Mouse (Mus musculus) intestine, postnatal 0 days (tissue): Measurements from ENCODE around the gene Hspd1. TPM values are rescaled to one million over a fixed set of nuclear protein-coding genes. Genes with fewer than 3 reads are reported as not detected.
"Not testable (repeated sequence)": the region's sequence is repeated elsewhere in the genome, so short reads cannot be mapped to it uniquely, and the experiment has no call there.

ENCODE experiments used
- ATAC-seq: fragments of 200-750 bp; cut with Nextera tagmentation; 2 replicates; pipeline ENCODE4 v1.8.0; 2017; ENCODE audit warnings: mild to moderate bottlenecking, moderate TSS enrichment, moderate library complexity
- H3K27ac ChIP-seq: fragments of 300-500 bp; sonication (generic); 2 replicates; pipeline ENCODE4 v1.5.1; 2014; ENCODE audit warnings: mild to moderate bottlenecking, low read depth, low read length, moderate library complexity
- H3K27me3 ChIP-seq: fragments of 300-500 bp; sonication (generic); replicated peaks from 2 replicates; pipeline ENCODE4 v1.6.1; 2014; ENCODE audit warnings: low read length, mixed read lengths; ENCODE audit not compliant: control insufficient read depth, insufficient read depth
- H3K36me3 ChIP-seq: fragments of 300-500 bp; sonication (generic); 2 replicates; pipeline ENCODE4 v1.6.1; 2014; ENCODE audit warnings: mild to moderate bottlenecking, moderate library complexity; ENCODE audit not compliant: control insufficient read depth, insufficient read depth
- H3K4me1 ChIP-seq: fragments of 300-500 bp; sonication (generic); replicated peaks from 2 replicates; pipeline ENCODE4 v1.6.1; 2014; ENCODE audit warnings: antibody characterized with exemption, low read length, mixed read lengths; ENCODE audit not compliant: control insufficient read depth, insufficient read depth
- H3K4me2 ChIP-seq: fragments of 300-500 bp; sonication (generic); replicated peaks from 2 replicates; pipeline ENCODE4 v1.6.1; 2014; ENCODE audit warnings: low read depth, mild to moderate bottlenecking, moderate library complexity
- H3K4me3 ChIP-seq: fragments of 300-500 bp; sonication (generic); 2 replicates; pipeline ENCODE4 v1.5.1; 2014; ENCODE audit warnings: low read depth, low read length
- H3K9ac ChIP-seq: fragments of 300-500 bp; sonication (generic); 2 replicates; pipeline ENCODE4 v1.6.1; 2014; ENCODE audit warnings: mild to moderate bottlenecking, low read depth, low read length
- H3K9me3 ChIP-seq: fragments of 300-500 bp; sonication (generic); 2 replicates; pipeline ENCODE4 v1.6.1; 2016; ENCODE audit warnings: mixed run types; ENCODE audit not compliant: control insufficient read depth
- CTCF ChIP-seq: sonication (generic); IDR thresholded peaks from 2 replicates; pipeline ENCODE4 v1.5.1; 2016; ENCODE audit warnings: low read depth, mild to moderate bottlenecking, control low read depth, antibody characterized with exemption, moderate library complexity
- WGBS: fragments of 180-500 bp; shearing (Covaris S2); extraction: QIAGEN DNeasy Blood & Tissue Kit; methylation state at CpG from one replicate; pipeline ENCODE4 v1.1.7; 2014; 5-methylcytosine and 5-hydroxymethylcytosine counted together
- polyA plus RNA-seq: library from polyadenylated mRNA; unstranded; fragments of >200 nt; fragmentation: Nextera tagmentation; extraction: Ambion mirVana; gene quantifications from 2 replicates; pipeline ENCODE4 v1.2.1, GENCODE M21; 2015

The Hspd1 gene
- polyA plus RNA-seq, 1 experiment from 2014 or later = 164 TPM

DNA sequence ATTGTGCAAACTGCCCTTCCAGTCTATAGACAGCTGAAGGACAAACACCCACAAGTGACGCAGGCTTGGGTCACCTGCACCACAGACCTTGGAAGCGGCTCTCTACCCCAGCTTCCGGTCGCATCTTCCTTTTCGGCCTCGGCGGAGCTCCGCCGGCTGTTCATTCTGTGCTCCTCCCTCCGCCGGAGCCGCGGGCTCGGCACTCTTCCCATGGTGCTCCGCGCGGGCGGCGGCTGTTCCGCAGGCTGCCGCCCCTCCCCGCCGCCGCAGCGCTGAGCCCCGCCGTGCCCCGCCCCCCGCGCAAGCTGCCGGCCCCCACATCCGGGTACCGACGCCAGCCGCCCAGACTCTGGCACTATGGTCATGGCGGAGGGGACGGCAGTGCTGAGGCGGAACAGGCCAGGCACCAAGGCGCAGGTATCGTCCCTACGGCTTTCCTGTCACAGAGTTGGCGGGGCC is 42.9 kb upstream of the Hspd1 start, which contains the start of gene Mob4:
TSS of gene Mob4 (plus strand) at position 289 of the 459 bp plus-strand sequence.
- no peaks in the 10 kb centered on the region; the same call in 1 of the 2 replicates for H3K36me3 ChIP-seq
- H3K9me3 ChIP-seq = no peaks in the 10 kb centered on the region
- H3K4me2 ChIP-seq = peak within 1 kb of the TSS; percentile 70
- under 1% methylated on average over 41 of the region's 42 CpGs for WGBS
- 0 out of 2 replicates have a peak, but pooled peaks cover 4% of the 10 kb centered on the region for H3K4me1 ChIP-seq
- H3K27me3 ChIP-seq = no peaks in the 10 kb centered on the region
- ATAC-seq = peak; percentile 97
- H3K9ac ChIP-seq = peak within 1 kb of the TSS; percentile 100
- peak within 1 kb of the TSS; percentile 99 for H3K27ac ChIP-seq
- TF ChIP-seq CTCF = no peak
- peak within 1 kb of the TSS; percentile 94 for H3K4me3 ChIP-seq

DNA sequence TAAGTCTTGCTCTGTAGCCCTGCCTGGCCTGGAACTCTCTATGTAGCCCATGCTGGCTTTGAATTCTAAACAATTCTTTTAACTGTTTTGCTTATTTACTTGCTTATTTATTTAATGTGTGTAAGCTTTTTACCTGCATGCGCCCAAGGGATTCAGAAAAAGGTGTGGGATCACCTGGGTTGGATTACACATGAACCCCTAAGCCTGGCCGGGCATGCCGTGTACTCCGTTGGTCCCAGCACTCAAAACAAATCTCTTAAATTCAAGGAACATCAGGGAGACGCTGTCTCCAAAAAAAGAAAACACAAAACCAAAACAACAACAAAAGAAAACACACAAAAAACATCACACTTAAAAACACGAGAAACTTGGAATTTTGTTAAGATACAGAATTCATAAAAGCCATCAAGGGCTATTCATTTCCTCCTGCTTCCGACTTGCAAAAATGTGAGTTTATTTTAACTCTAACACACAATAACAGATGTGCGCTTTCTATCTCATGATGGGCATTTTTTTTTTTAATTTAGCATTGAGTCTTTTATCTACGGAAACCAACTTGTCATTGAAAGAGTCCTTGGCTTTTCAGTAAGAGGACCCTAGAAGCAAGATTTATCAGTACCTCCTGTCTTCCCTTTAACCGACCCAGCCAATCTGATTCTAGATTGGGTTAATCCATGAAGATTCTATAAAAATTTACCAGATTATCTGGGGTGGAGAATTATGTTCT is 42.3 kb upstream of the Hspd1 start:
- Histone ChIP-seq H3K4me1 (0 out of 2 replicates have a peak, but pooled peaks cover 4% of the 10 kb centered on the region), H3K27ac (peak overlapping the region; percentile 58; the same call in 1 of the 2 replicates), H3K9ac (peak overlapping the region; percentile 12), H3K4me3 (peak overlapping the region; percentile 94), H3K9me3 (no peaks in the 10 kb centered on the region), H3K4me2 (peak overlapping the region; percentile 70), H3K36me3 (no peaks in the 10 kb centered on the region), H3K27me3 (no peaks in the 10 kb centered on the region)
- no peak for TF ChIP-seq CTCF
- 60% methylated on average over 10 of the region's 10 CpGs for WGBS
- ATAC-seq = no peak

DNA sequence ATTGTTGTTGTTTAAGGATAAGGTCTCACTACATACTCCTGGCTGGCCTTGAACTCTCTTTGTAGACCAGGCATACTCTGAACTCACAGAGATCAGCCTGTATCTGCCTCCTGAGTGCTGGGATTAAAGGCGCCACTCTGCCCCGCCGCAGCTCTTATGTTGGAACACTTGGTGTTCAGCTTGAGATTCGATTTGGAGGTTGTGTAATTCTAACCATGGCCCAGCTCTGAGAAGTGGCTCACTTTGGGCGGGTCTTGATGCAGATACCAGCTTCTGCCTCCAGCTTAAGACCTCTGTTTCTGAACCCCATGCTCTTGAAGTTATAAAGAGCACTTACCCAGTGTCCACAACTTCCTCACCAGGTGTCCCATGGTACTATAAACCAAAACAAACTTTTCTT is 41.7 kb upstream of the Hspd1 start:
- H3K36me3 ChIP-seq = no peaks in the 10 kb centered on the region
- no peaks in the 10 kb centered on the region for H3K9me3 ChIP-seq
- no peak for TF ChIP-seq CTCF
- H3K4me1 ChIP-seq = 0 out of 2 replicates have a peak, but pooled peaks cover 4% of the 10 kb centered on the region
- no peak overlapping the region for H3K4me3 ChIP-seq
- H3K4me2 ChIP-seq = no peak overlapping the region
- H3K27me3 ChIP-seq = no peaks in the 10 kb centered on the region
- H3K27ac ChIP-seq = no peak overlapping the region
- H3K9ac ChIP-seq = no peak overlapping the region
- 89% methylated on average over 5 of the region's 5 CpGs for WGBS
- no peak for ATAC-seq

DNA sequence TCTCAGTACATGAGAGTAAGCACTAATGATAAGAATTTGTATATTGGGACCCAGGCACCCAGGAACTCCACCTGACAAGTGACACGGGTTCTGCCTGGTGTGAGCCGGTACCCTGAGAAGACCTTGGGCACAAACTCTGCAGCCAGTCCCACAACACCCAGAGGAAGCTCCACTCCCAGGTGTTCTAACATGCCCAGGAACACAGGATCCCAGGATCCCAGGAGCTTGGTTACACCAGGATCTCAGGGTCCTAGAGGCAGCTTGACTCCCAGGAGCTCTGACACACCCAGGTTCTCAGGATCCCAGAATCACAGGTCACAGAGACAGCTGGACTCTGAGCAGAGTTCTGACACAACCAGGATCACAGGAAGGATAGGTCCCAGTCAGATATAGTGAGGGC is 36.1 kb upstream of the Hspd1 start:
- H3K4me3 ChIP-seq, H3K27me3 ChIP-seq, H3K36me3 ChIP-seq, H3K9ac ChIP-seq, H3K4me1 ChIP-seq, H3K27ac ChIP-seq, H3K4me2 ChIP-seq, H3K9me3 ChIP-seq, ATAC-seq: not testable (repeated sequence)
- WGBS = 95% methylated on average over 2 of the region's 2 CpGs

DNA sequence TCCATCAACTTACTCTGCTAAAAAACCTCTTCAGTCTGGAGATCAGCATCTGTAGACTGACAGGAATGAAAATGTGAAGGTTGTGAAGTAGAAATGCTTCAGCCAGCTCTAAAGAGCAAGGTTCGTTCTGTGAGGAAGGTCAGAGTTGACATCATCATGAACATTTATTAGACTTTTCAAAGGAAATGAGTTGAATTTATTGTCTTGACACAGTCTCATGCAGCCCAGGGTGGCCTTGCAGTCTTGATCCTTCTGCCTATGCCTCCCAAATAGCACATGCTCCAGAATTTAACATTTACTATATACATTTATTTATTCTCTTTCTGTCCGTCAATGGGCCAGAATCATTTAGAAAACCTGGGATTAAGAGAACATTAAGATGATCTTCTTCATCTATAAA is 35.5 kb upstream of the Hspd1 start:
- no peak for ATAC-seq
- TF ChIP-seq CTCF = no peak
- WGBS = 69% methylated on average over 2 of the region's 2 CpGs
- no peaks in the 10 kb centered on the region for H3K27me3 ChIP-seq
- H3K9me3 ChIP-seq = no peaks in the 10 kb centered on the region
- no peak overlapping the region for H3K4me3 ChIP-seq
- H3K4me1 ChIP-seq = no peaks in the 10 kb centered on the region
- H3K4me2 ChIP-seq = no peak overlapping the region
- H3K36me3 ChIP-seq = no peaks in the 10 kb centered on the region
- H3K9ac ChIP-seq = no peak overlapping the region
- H3K27ac ChIP-seq = no peak overlapping the region

DNA sequence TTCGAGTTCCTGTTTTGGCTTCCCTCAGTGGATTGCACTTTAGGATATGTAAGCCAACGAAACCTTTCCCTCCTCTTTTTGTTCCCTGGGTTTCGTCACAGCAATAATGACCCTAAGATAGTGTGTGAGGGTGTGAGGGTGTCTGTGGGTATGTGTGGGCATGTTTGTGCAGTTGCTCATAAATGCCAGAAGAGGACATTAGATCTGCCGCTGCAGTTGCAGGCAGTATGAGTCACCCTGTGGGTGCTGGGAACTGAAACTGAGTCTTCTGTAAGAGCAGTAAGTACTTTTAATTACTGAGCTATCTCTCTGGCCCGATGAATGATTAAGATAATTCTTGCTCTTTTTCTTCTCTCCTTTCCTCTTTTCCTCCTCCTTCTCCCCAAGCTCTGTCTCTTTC is 35.0 kb upstream of the Hspd1 start:
- 78% methylated on average over 5 of the region's 5 CpGs for whole genome bisulfite sequencing
- no peaks in the 10 kb centered on the region for H3K27me3 ChIP-seq
- no peak for ATAC-seq
- H3K9ac ChIP-seq = no peak overlapping the region
- no peak overlapping the region for H3K27ac ChIP-seq
- no peaks in the 10 kb centered on the region for H3K36me3 ChIP-seq
- H3K4me2 ChIP-seq = no peak overlapping the region
- no peak for TF ChIP-seq CTCF
- no peak overlapping the region for H3K4me3 ChIP-seq
- no peaks in the 10 kb centered on the region for H3K4me1 ChIP-seq
- no peaks in the 10 kb centered on the region for H3K9me3 ChIP-seq
